Mouse (Mus musculus) gastrocnemius, adult 2 months (tissue): Measurements from ENCODE around the gene Tgfb1i1. TPM values are rescaled to one million over a fixed set of nuclear protein-coding genes. Genes with fewer than 3 reads are reported as not detected.

ENCODE experiments used
- DNase-seq: peaks from one replicate; pipeline ENCODE4 v3.0.0; 2022
- H3K27ac ChIP-seq: fragments of 200-600 bp; 2 replicates; pipeline ENCODE4 v1.8.1; 2022; ENCODE audit warnings: mild to moderate bottlenecking
- H3K4me3 ChIP-seq: fragments of 200-600 bp; 2 replicates; pipeline ENCODE4 v1.8.1; 2022; ENCODE audit warnings: mild to moderate bottlenecking, moderate library complexity
- CTCF ChIP-seq: fragments of 200-600 bp; IDR thresholded peaks from 2 replicates; pipeline ENCODE4 v1.8.1; 2022; ENCODE audit warnings: antibody characterized with exemption, mild to moderate bottlenecking, moderate library complexity
- intact Hi-C: fragments of 180-260 bp; cut with DNase I; formaldehyde crosslinking; loops from one replicate; pipeline ENCODE4 v1.15.1; 2025
- microRNA-seq: library from miRNA; unstranded; fragments of <30 nt; microRNA quantifications from one replicate; pipeline ENCODE4 v1.2.0, GENCODE M21; 2021
- total RNA-seq, 2 experiments: library from RNA; stranded (reverse); gene quantifications; 2 replicates each; pipeline ENCODE4 v1.2.3; 2021

The Tgfb1i1 gene
- total RNA-seq, 2 experiments from 2014 or later, result 5.2 to 7.6 TPM

DNA sequence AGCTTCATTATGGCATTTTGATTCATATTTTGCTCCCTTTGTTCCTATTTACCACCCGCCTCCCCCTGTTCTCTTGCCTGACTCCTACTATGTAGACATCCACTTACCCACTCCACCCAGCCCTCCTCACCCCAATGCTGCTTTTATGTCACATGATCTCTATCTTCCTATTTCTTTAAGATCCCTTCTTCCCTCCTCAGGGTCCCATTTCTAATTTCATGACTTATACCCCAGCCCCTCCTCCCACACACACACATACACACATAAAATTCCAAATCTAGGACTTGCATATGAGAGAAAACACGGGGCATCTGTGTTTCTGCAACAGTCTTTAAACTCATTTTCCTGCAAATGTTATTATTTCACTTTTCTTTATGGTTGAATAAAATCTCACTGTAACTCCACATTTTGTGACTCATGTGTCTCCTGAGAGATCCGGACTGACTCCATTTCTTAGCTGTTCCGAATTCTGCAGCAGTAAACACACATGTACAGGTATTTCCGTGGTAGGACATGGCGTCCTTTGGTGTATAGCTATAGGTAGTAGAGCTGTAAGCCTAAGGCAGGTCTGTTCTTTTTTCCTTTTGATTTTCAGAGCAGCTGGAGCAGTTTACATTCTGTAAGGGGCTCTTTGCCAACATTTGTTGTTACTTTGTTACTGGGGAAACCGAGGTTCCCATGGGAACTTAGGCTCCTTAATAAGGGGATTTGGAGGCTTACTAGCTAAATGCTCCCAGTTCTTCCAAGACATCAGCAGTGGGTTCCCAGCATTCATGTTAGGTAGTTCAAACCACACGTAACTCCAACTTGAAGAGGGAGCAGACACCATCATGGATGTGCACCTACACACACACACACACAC lies 52.1 kb downstream of the Tgfb1i1 start:
- intact Hi-C loops, result loop anchor here (5.0 kb wide), 1 partner anchor 51 kb away; the partner anchor contains the start of gene Tgfb1i1

DNA sequence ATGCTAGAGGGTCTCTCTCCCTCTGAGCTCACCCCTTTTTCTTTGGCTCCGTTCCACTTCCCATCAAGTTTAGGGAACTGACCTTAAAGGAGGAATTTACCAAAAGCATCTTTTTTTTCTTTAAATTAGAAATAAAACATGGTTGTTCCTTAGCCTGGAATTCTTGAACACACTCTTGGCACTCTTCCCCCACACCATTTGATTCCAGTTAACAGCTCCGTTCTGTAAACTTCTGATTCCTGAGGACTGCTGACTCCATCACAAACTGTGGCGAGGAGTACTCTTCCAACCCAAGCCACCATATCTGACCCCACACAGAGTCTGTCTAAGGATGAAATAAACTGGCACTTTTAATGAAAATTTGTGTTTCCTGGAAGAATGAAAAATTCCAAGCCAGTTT lies 54.3 kb downstream of the Tgfb1i1 start:
- TF ChIP-seq CTCF, result no peak
- DNase-seq, result no peak
- Histone ChIP-seq H3K4me3 (no peak overlapping the region), H3K27ac (no peak overlapping the region)
- intact Hi-C loops, result no loop called here

More for the DNA sequence above, 52.1 kb downstream of the Tgfb1i1 start:
- TF ChIP-seq CTCF, result no peak
- Histone ChIP-seq H3K4me3 (peak overlapping the region; percentile 93), H3K27ac (peak overlapping the region; percentile 83)
- DNase-seq, result no peak

DNA sequence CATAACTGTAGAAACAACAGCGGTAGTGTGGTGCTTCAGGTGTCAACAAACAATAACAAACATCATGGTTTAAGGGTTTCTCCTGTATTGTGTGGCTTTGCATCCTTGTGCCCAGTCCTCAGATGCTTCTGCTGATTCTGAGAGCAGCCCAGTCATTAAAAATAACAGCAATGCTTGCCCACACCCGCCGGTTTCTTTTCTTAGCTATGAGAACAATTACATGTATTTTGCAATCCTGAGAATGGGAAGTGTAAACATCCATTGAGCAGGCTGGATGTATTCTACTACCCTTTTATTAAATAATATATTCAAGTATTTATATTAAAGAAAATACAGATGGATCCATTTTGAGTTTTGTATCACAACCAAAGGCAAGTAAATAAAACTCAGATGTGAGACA lies 55.5 kb downstream of the Tgfb1i1 start:
- no peak for TF ChIP-seq CTCF
- no peak for DNase-seq
- intact Hi-C loops, result no loop called here
- H3K27ac ChIP-seq, result no peak overlapping the region
- no peak overlapping the region for H3K4me3 ChIP-seq

DNA sequence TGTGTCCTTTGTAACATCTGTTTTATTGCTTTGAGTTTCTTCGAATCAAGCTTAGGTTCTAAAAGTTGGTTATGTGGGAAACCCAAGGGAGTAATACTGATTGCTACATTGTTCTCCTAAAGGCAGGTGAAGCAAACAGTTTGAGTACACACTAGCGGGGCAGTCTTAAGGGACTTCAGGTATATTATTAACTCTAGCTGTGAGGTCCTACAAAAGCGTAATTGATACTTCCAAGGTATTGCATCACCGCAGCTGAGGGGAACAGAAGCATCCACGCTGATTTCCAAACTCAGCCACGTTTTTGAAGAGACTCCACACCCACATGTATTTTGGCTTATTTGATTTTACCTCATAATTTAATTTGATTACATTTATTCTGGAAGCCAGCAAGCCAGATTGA lies 57.6 kb downstream of the Tgfb1i1 start:
- DNase-seq, result no peak
- Histone ChIP-seq H3K27ac (no peak overlapping the region), H3K4me3 (no peak overlapping the region)
- no peak for TF ChIP-seq CTCF
- intact Hi-C loops, result no loop called here

GRCm38 (mm10) chr7:128304907-128305306 lies 58.3 kb downstream of the Tgfb1i1 start:
- Histone ChIP-seq H3K27ac (no peak overlapping the region), H3K4me3 (no peak overlapping the region)
- intact Hi-C loops, result loop anchor here (1.0 kb wide), 1 partner anchor 40 kb away; no protein-coding TSS in a partner anchor
- peak; percentile 52 for TF ChIP-seq CTCF
- DNase-seq, result peak; percentile 54

Small RNAs within 50 kb of the gene (microRNA-seq; reads per million reads assigned to microRNA genes)
- gene Mir3103, result 2.2 reads per million

Other genes starting within 250 kb of the Tgfb1i1 start
- gene Trim72, start 242.9 kb upstream of the Tgfb1i1 start, total RNA-seq, result 100 to 1,000 TPM; 186 to 238 TPM
- gene Itgam, start 184.2 kb upstream of the Tgfb1i1 start, total RNA-seq, result 1 to 10 TPM; 1.0 to 1.9 TPM
- gene Gm49368, start 184.1 kb upstream of the Tgfb1i1 start, total RNA-seq, result not detected
- under 1 TPM in 1 of 2 experiments, not detected in 1; 0.26 TPM for gene Itgax, start 117.3 kb upstream of the Tgfb1i1 start, total RNA-seq
- not detected for gene Itgad, start 92.4 kb upstream of the Tgfb1i1 start, total RNA-seq
- gene Cox6a2, start 40.4 kb upstream of the Tgfb1i1 start, total RNA-seq, result 1,000 to 10,000 TPM; 1,384 to 2,252 TPM
- gene Armc5, start 9.5 kb upstream of the Tgfb1i1 start, total RNA-seq, result 1 to 10 TPM; 7.2 to 8.0 TPM
- gene 9130023H24Rik, start 8.8 kb upstream of the Tgfb1i1 start, total RNA-seq, result 1 to 10 TPM; 1.9 to 2.1 TPM
- not detected for gene Slc5a2, start 18.8 kb downstream of the Tgfb1i1 start, total RNA-seq
- gene BC017158, start 51.4 kb downstream of the Tgfb1i1 start, total RNA-seq, result 1 to 10 TPM; 2.3 to 3.7 TPM
- 1 to 10 TPM; 2.0 to 4.8 TPM for gene Rgs10, start 171.9 kb downstream of the Tgfb1i1 start, total RNA-seq
- 10 to 100 TPM; 46.9 to 50.7 TPM for gene Tial1, start 214.9 kb downstream of the Tgfb1i1 start, total RNA-seq